Mouse (Mus musculus): ENCODE results near the gene Fyn. TPM values are rescaled to one million over a fixed set of nuclear protein-coding genes. Genes with fewer than 3 reads are reported as not detected.

Gene Fyn
- polyA plus RNA-seq, 1 experiment, result 20.6 TPM

GRCm38 (mm10) chr10:39534324-39535026 lies 165.8 kb downstream of the Fyn start:
- no peak for DNase-seq (ENCODE audit: low spot score)

DNA sequence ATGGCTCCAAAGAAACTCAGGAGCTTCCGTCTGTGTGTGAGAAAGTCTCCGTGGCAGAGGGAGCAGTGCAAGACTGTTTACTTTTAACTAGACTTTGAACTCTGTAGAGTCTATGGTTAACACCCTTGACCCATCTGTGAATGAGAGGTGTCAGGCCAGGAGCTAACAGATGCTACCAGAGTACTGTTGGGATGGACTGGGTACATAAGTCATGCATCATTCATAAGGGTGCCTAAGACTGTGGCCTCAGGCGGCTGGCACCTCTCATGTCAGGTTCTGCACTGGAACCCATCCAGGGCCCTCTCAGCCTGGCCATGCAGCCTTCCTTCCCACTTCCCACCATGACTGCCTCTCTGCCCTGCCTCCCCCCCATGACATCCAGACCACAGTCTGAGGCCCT lies 166.7 kb downstream of the Fyn start:
- DNase-seq (ENCODE audit: low spot score), result no peak

GRCm38 (mm10) chr10:39536258-39536657 lies 167.6 kb downstream of the Fyn start:
- DNase-seq (ENCODE audit: low spot score), result no peak

DNA sequence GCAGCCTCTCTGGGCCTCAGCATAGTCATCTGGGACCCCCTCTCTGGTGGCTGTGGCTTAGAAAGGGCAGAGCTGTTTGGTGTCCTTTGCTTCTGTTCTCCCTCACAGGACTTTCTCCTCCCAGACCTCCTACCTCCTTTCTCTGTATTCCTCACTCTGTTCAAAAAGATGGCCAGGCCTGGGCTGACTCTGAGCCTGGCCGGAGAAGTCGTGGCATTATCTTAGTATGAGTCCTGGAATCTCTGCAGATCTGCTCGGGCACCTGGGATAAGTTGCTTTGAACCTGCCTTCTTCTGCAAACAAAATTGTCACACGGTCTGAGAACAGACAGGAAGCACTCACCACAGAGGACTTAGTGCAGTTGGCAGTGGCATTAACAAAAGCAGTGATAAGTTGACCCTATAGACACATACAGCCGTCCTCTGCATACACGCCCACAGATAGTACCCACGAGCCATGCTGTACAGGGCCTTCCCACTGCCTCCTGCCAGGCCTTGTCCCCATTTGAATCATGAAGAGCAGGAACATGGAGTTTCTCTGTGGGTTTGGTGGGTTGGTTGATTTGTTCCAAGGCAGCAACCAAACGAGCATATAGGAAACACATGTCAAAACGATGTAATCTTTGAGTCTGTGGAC lies 171.5 kb downstream of the Fyn start:
- no peak for DNase-seq (ENCODE audit: low spot score)

DNA sequence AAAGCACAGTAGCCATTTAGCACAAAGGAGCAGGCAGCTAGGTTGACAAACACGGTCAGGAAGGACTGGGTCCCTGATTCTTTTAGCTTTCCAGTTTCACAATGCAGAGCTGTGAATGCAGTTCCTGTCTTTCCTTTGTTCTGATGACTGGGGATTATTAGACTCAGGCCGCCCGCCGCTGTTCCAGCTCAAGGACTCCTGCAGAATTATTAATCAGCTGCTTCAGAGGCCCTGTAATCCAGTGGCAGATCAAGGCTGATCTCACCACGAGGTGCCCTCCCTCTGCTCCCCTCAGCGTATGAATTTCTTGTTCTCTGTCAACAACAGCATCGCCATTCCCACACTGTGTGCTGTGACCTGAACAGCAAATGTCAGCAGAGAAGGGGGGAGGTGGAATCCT lies 172.3 kb downstream of the Fyn start:
- DNase-seq (ENCODE audit: low spot score), result no peak

- no peak for DNase-seq (ENCODE audit: low spot score)
These were observed 172.8 kb downstream of the Fyn start for GRCm38 (mm10) chr10:39541451-39541874.

GRCm38 (mm10) chr10:39541951-39542521 lies 173.4 kb downstream of the Fyn start:
- no peak for DNase-seq (ENCODE audit: low spot score)

DNA sequence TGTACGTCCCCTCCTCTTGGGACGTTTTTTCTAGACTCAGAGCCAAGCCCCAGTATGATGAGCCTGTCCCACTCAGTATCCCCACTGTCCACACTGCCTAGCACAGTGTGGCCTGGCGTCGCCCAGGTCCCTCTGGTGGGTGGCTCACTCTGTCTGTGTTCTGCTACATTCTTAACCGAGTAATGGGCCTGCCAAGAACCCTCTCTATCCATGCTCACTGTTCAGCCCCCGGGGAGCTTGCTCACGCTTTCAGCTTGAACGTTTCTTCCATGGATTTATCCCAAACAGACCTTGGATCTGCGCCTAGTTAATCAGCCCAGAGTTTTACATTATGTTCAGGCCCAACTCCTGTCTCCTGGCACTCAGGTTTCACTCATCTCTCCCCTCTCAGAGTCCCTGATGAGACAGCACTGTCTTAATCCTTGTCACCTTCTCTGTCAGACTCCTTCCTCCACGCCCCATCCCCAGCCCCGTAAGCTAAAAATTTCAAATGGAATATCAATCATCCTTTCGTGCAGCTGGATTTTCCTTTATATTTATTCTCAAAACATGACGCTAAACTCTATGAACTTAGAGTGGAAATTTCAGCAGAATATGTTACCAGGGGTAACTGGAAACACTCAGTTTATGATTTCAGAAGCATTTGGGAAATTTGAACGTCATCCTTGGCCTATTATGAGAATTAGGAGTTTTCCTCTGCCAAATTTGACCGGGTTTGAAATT lies 174.0 kb downstream of the Fyn start:
- DNase-seq (ENCODE audit: low spot score), result no peak

DNA sequence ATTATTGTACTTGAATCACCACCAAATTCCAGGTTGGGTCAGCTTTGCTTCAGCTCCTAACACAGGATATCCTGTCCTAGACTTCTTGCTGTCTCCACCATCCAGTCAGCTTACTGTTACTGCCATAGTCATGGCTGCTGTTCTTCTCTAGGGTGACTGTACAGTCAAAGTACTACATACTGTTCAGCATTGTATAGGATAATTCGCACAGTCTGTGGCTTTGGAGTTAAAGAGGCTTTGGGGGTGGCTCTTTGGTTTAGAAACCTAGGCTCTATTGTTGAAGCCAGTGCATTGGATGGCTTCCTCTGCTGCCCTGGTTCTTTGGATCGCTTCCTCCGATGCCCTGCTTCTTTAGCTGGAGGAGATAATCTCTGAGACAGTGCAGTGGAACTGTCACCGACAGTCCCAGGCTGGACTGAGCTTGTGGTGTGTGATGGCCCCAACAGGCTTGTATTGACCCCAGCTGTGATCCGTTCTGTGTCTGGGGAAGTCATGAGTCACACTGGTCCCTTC lies 174.7 kb downstream of the Fyn start:
- DNase-seq (ENCODE audit: low spot score), result no peak

DNA sequence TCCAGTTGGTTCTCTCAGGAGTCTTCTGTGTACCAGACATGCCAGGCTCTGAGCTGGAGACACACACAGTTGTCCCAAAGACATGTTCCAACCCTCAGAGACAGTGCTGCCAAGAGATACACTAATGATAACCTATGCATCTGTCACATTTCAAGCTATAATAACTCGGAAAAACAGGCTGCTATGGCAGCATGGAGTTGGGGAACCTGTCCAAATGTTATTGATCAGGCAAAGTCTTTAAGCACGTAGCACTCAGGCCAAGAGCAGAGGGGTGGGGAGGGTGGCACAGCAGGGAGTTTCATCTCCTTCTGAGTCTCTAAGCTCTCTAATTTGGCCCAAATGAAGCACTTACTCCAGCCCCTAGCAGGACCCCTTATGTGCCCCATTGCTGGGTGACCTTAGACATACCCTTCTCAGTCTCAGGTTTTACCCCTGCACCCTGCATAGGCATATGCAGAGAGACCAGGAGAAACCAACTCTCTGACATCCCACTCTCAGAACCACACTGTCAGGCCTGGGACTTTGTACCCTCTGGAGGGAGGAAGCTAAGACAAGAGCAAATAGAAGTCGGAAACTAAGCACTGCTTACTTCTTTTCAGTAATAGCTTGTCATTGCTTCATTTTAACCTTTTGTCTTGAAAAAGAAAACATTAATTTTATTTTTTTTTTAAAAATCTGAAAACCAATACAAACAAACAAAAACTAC lies 178.9 kb downstream of the Fyn start:
- DNase-seq (ENCODE audit: low spot score), result no peak

GRCm38 (mm10) chr10:39550791-39551190 lies 182.1 kb downstream of the Fyn start:
- no peak for DNase-seq (ENCODE audit: low spot score)

DNA sequence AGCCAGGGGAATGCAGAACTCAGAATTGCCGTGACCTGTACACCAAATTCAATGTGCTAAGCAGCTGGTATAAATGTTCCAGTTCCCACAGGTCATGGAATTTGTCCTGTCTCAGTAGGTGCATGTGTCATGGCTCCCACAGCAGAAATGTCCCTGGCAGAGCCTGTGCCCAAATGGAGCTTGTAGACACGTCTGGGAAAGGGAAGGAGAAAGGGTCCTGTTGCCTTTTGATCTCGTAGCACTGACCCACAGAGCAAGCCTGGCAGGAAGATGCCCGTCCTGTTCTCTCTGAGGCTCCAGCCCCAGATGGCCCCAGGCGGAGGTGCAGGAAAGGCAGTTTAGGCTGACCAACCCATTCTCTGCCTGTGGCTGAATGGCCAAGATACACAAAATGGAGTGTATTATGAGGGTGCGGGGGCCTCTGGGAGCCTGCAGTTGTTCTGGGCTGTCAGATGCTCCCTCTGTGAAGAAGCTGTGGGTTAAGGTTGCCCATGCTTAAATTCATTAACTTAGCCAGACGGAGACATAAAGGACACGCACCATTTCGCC lies 183.1 kb downstream of the Fyn start:
- DNase-seq (ENCODE audit: low spot score), result no peak

DNA sequence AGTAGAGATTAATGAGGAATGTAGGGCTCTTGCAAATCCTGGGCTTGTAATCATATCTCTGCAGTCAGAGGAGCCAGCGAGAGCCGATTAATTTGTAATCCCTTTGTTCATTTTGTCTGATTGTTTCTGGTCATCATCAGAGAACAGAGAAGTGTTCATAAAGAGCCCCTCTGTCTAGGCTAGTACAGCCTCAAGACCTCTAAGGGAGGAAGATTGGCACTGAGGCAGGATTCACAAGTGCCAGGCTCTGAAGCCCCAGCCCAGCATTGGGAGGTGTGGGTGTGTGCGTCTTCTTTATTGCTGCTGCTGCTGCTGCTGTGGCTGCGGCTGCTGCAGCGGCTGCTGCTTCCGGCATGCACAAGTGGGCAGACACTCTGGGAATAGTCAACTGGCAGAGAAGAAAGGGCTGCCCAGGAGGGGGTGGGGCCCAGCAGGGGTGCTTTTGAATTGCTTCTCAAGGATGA lies 183.7 kb downstream of the Fyn start:
- DNase-seq (ENCODE audit: low spot score), result no peak

GRCm38 (mm10) chr10:39552903-39553302 lies 184.2 kb downstream of the Fyn start:
- no peak for DNase-seq (ENCODE audit: low spot score)

GRCm38 (mm10) chr10:39555289-39555715 lies 186.6 kb downstream of the Fyn start:
- DNase-seq (ENCODE audit: low spot score), result no peak

GRCm38 (mm10) chr10:39555740-39556139 lies 187.1 kb downstream of the Fyn start:
- DNase-seq (ENCODE audit: low spot score), result no peak

DNA sequence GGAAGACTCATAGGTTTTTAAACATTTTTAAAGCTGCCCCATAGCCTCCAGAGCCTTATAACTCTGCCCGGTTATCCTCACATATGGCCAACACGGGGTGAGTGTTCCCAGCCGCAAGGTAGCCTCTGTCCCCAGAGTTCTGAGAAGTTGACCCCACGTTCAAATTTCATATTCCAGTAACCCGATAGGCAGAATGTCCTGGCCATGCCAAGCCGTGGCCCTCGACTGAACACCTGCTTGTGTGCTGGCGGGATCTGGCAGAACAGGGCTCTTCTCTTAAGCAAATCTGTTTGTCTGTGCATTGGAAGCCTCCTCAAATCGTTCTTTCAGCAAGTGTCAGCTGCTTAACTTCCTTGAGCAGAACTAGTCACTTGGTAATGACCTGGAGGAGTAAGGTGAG lies 188.7 kb downstream of the Fyn start:
- DNase-seq (ENCODE audit: low spot score), result no peak

- DNase-seq (ENCODE audit: low spot score), result no peak
These were observed 189.2 kb downstream of the Fyn start for GRCm38 (mm10) chr10:39557851-39558250.

DNA sequence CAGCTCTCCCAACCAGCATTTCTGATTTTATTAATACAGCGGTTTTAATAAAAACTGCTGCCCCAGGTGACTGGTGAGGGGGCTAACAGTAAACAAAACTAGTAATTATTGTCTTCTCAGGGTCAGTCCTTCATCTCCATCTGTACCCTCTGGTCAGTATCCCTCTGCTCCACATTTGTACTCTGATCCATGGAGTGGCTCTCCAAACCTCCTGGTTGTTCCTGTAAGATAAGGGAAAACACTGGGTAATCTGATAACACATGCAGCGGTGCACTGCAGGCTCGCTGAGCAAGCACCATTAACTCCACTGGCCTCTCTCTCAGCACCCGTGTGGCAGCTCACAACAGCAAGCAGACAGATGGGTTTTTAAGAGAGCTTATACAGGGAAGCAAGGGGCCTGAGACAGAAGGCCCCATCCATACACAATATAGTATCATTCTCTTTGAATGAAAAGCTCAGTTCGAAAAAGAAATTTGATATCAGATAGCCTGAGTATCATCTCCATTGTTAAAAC lies 189.9 kb downstream of the Fyn start:
- DNase-seq (ENCODE audit: low spot score), result no peak

DNA sequence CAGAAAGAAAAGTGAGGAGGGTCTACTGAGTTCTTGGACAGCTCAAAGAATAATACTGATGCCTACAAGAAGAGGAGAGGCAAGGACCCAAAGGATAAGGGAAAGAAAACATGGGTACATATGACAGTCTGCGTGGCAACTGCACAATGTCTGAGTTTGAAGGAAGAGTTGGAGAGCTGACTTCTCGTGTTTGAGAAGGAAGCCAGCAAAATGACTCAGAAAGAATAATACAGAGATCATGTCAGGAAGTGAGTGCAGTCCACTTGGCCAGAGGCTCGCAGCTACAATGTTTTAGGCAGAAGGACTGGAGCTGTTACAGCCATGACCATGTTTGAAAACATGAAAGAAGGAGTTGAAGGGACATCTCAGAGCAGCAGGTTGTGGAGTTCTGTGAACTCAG lies 190.7 kb downstream of the Fyn start:
- no peak for DNase-seq (ENCODE audit: low spot score)

GRCm38 (mm10) chr10:39562383-39562782 lies 193.7 kb downstream of the Fyn start:
- DNase-seq (ENCODE audit: low spot score), result no peak
